Mouse (Mus musculus) olfactory bulb, adult 2 months (tissue): ENCODE results near the gene Slc30a10.

Source experiments
- CTCF ChIP-seq: fragments of 200-500 bp; IDR thresholded peaks from 2 replicates; pipeline ENCODE4 v1.5.1; 2012; ENCODE audit warnings: low read depth, mild to moderate bottlenecking, low read length, moderate library complexity; ENCODE audit not compliant: insufficient read depth
- POLR2A ChIP-seq: fragments of 200-500 bp; IDR thresholded peaks from 2 replicates; pipeline ENCODE4 v1.6.1; 2012; ENCODE audit warnings: mild to moderate bottlenecking, low read depth, low read length, moderate library complexity; ENCODE audit not compliant: insufficient read depth

GRCm38 (mm10) chr1:185472025-185472720 is 17.5 kb downstream of the Slc30a10 start:
- TF ChIP-seq CTCF (no peak), POLR2A (no peak)
